Mouse (Mus musculus) C3H10T1/2 (cell line): Measurements from ENCODE around the gene C1ql1. TPM values are rescaled to one million over a fixed set of nuclear protein-coding genes. Genes with fewer than 3 reads are reported as not detected.

ENCODE experiments used
- polyA plus RNA-seq, 2 experiments: library from polyadenylated mRNA; unstranded; fragments of >200 nt; fragmentation: generic; extraction: Trizol; gene quantifications; one replicate each; pipeline ENCODE4 v1.2.1; 2012; ENCODE audit warnings: missing spikeins in 2 of 2

C1ql1 gene
- not detected for polyA plus RNA-seq

DNA sequence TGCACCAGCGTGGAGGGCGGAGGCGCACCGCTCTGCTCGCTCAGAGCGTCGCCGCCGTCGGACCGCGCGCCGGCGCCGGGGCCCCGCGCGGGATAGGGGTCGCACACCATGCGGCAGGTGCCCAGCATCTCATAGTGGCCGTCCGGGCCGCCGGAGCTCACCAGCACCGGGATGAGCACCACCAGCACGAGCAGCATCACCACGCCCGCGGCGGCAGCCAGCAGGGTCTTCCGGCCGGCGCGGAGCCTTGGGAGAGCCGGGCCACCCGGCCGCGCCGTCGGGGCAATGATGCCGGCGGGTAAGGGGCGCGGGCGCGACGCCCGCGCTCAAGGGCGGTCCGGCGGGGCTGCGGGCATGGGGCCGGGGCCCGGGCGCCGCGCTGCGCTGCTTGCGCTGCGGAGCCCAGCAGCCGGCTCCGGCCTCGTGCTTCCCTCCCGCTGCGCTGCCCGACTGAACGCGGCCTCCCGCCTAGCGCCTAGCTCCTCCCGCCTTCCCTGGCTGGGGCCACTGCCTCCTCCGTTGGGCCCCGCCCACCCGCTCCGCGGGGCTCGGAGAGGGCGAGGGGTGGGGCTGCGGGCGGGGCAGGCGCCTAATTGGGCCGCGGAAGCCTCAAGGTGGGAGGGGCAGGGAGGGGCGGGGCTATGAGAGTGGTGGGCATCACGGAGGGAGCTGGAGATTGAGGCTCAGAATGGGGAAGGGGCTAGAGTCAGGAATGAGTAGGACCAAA is at the start of gene C1ql1:
TSS of gene C1ql1 (minus strand) at position 424 of the 727 bp plus-strand sequence.

DNA sequence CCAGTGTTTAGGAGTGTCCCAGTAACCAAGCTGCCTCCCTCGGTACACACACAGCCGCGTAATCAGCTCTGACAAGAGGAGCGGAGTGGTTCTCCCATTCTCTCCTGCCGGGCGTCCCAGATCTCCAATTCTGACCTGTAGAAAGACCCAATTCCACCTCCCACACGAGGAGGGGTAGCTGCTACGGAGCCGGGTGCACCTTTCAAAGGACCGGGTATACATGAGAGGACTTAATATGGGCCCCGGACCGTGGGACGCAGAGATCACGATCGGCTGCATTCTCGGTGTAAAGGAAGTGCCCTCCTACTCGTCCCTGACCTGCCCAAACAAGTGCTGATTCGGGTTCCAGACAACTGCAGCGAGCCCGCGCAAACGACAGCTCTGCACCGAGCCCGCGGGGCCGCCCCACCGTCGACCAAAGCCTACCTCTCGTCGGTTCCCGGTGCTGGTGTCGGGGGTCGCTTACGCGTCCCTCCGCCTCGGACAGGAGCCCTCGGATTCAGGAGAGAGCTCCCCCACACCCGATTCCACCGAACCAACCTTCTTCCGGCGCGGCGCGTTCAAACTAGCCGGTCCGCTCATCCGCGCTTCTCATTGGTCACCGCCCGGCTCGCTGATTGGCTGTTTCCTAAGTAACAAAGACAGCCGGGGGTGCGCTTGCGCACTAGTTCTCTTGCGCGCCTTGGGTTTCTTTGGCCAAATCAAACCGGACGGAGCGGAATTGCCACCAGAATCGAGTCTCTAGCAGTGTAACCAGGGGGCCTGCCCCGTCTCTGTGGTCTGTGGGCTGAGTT is 21.7 kb downstream of the C1ql1 start, which contains the start of gene Kif18b:
TSS of gene Kif18b (minus strand) at position 568 of the 794 bp plus-strand sequence.

DNA sequence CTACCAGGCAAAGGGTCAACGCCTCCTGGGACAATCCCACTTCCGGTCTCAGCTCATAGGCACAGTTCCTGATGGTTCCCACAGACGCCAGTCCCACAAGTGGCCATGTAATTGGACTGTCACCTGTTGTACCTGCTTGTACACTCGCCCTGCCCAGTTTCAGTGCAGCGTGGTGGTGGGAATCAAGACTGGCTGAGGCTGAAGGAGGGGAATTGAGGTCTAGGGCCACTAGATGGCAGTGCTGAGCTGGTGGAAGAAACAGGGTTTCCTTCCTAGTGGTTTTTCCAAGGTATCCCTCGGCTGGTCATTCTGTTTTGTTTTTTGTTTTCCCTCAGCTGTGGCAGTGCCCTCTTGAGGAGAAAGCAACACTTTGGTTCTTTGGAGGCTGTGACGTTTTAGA is 45.7 kb downstream of the C1ql1 start, which contains the start of gene Gfap:
TSS of gene Gfap (minus strand) at position 150 of the 400 bp plus-strand sequence.

Other genes starting within 250 kb of the C1ql1 start
- gene Ccdc43, start 248.9 kb downstream of the C1ql1 start, polyA plus RNA-seq: 10 to 100 TPM in 1 of 2 experiments, 1 to 10 TPM in 1; 5.4 to 15.4 TPM
- 1 to 10 TPM in 1 of 2 experiments, under 1 TPM in 1; 0.67 to 5.0 TPM for gene Adam11, start 185.2 kb downstream of the C1ql1 start, polyA plus RNA-seq
- 10 to 100 TPM in 1 of 2 experiments, 1 to 10 TPM in 1; 5.0 to 31.8 TPM for gene Gjc1, start 127.0 kb downstream of the C1ql1 start, polyA plus RNA-seq
- gene Higd1b, start 110.8 kb downstream of the C1ql1 start, polyA plus RNA-seq: not detected
- gene Eftud2, start 65.7 kb downstream of the C1ql1 start, polyA plus RNA-seq: 100 to 1,000 TPM; 148 to 318 TPM
- gene Ccdc103, start 65.5 kb downstream of the C1ql1 start, polyA plus RNA-seq: 1 to 10 TPM; 1.9 to 3.8 TPM
- gene Fam187a, start 61.5 kb downstream of the C1ql1 start, polyA plus RNA-seq: under 1 TPM; 0.02 to 0.04 TPM
- under 1 TPM; 0.05 to 0.38 TPM for gene Gfap, start 45.8 kb downstream of the C1ql1 start, polyA plus RNA-seq
- 10 to 100 TPM; 23.2 to 40.7 TPM for gene Kif18b, start 21.6 kb downstream of the C1ql1 start, polyA plus RNA-seq
- gene Nmt1, start 81.5 kb upstream of the C1ql1 start, polyA plus RNA-seq: 10 to 100 TPM; 70.6 to 88.9 TPM
- 100 to 1,000 TPM; 148 to 200 TPM for gene Dcakd, start 81.6 kb upstream of the C1ql1 start, polyA plus RNA-seq
- gene Plcd3, start 155.0 kb upstream of the C1ql1 start, polyA plus RNA-seq: 10 to 100 TPM; 20.9 to 60.1 TPM
- gene Acbd4, start 155.0 kb upstream of the C1ql1 start, polyA plus RNA-seq: 10 to 100 TPM; 39.7 to 76.4 TPM
- gene Hexim1, start 169.5 kb upstream of the C1ql1 start, polyA plus RNA-seq: 10 to 100 TPM in 1 of 2 experiments, 1 to 10 TPM in 1; 9.2 to 53.2 TPM
- gene Hexim2, start 185.7 kb upstream of the C1ql1 start, polyA plus RNA-seq: 10 to 100 TPM in 1 of 2 experiments, 1 to 10 TPM in 1; 4.9 to 26.4 TPM
- gene Fmnl1, start 224.4 kb upstream of the C1ql1 start, polyA plus RNA-seq: under 1 TPM; 0.14 to 0.20 TPM